Mouse (Mus musculus): ENCODE measurements around the gene Ciart.
"Not testable (repeated sequence)": the region's sequence is repeated elsewhere in the genome, so short reads cannot be mapped to it uniquely, and the experiment has no call there.

Ciart gene

GRCm38 (mm10) chr3:95904568-95904967 lies 22.5 kb upstream of the Ciart start, which contains the start of gene Car14:
Gene Car14, minus strand, starts transcription at chr3:95904691.
- TF ChIP-seq GATA4 (IDR thresholded peaks at IDR 0.05; ENCODE audit: insufficient replicate concordance, low read length) = no peak

GRCm38 (mm10) chr3:95903753-95904502 lies 21.9 kb upstream of the Ciart start:
- no peak for TF ChIP-seq GATA4 (IDR thresholded peaks at IDR 0.05; ENCODE audit: insufficient replicate concordance, low read length)

- TF ChIP-seq GATA4 (IDR thresholded peaks at IDR 0.05; ENCODE audit: insufficient replicate concordance, low read length) = no peak
These were observed 20.6 kb upstream of the Ciart start for GRCm38 (mm10) chr3:95902643-95903042.

- TF ChIP-seq GATA4 (IDR thresholded peaks at IDR 0.05; ENCODE audit: insufficient replicate concordance, low read length) = no peak
These were observed 20.2 kb upstream of the Ciart start for GRCm38 (mm10) chr3:95902373-95902625.

GRCm38 (mm10) chr3:95901616-95902372 lies 19.7 kb upstream of the Ciart start:
- no peak for TF ChIP-seq GATA4 (IDR thresholded peaks at IDR 0.05; ENCODE audit: insufficient replicate concordance, low read length)

GRCm38 (mm10) chr3:95899800-95900524 lies 17.9 kb upstream of the Ciart start:
- no peak for TF ChIP-seq GATA4 (IDR thresholded peaks at IDR 0.05; ENCODE audit: insufficient replicate concordance, low read length)

- TF ChIP-seq GATA4 (IDR thresholded peaks at IDR 0.05; ENCODE audit: insufficient replicate concordance, low read length) = no peak
These were observed 12.5 kb upstream of the Ciart start for GRCm38 (mm10) chr3:95894317-95895160.

GRCm38 (mm10) chr3:95893606-95894316 lies 11.7 kb upstream of the Ciart start, which contains the start of gene Aph1a:
Gene Aph1a, plus strand, starts transcription at chr3:95893969.
- TF ChIP-seq GATA4 (IDR thresholded peaks at IDR 0.05; ENCODE audit: insufficient replicate concordance, low read length) = not testable (repeated sequence)

GRCm38 (mm10) chr3:95893126-95893525 lies 11.1 kb upstream of the Ciart start:
- no peak for TF ChIP-seq GATA4 (IDR thresholded peaks at IDR 0.05; ENCODE audit: insufficient replicate concordance, low read length)

GRCm38 (mm10) chr3:95892066-95893052 lies 10.3 kb upstream of the Ciart start:
- TF ChIP-seq GATA4 (IDR thresholded peaks at IDR 0.05; ENCODE audit: insufficient replicate concordance, low read length) = no peak

GRCm38 (mm10) chr3:95891211-95892065 lies 9.4 kb upstream of the Ciart start, which contains the start of gene BC028528:
Gene BC028528, minus strand, starts transcription at chr3:95892005.
- no peak for TF ChIP-seq GATA4 (IDR thresholded peaks at IDR 0.05; ENCODE audit: insufficient replicate concordance, low read length)

GRCm38 (mm10) chr3:95889664-95890063 lies 7.6 kb upstream of the Ciart start:
- TF ChIP-seq GATA4 (IDR thresholded peaks at IDR 0.05; ENCODE audit: insufficient replicate concordance, low read length) = no peak

Measured in liver, adult (tissue).